Mouse (Mus musculus): ENCODE results near the gene 6430531B16Rik. TPM values are rescaled to one million over a fixed set of nuclear protein-coding genes. Genes with fewer than 3 reads are reported as not detected.
A peak's percentile ranks its signal among the peaks of the same experiment; 100 is the strongest.

Gene 6430531B16Rik
- polyA plus RNA-seq, 1 experiment from 2014 or later, result 0.29 TPM

- H3K27ac ChIP-seq (ENCODE audit: low read depth, low read length), result no peak overlapping the region
- peaks cover 19% of the 10 kb centered on the region for H3K27me3 ChIP-seq (ENCODE audit: control insufficient read depth, insufficient read depth, low read length)
- ATAC-seq (replicated peaks; ENCODE audit: insufficient number of reproducible peaks, low FRiP score, low TSS enrichment), result no peak
- no peaks in the 10 kb centered on the region for H3K4me1 ChIP-seq (ENCODE audit: control insufficient read depth, insufficient read depth, low read length)
- H3K4me2 ChIP-seq, result no peak overlapping the region
- H3K9me3 ChIP-seq (replicated peaks; ENCODE audit: control insufficient read depth, low read length), result no peaks in the 10 kb centered on the region
- H3K4me3 ChIP-seq (ENCODE audit: low read depth, low read length), result no peak overlapping the region
- H3K36me3 ChIP-seq (ENCODE audit: control insufficient read depth, insufficient read depth, low read length), result peaks cover 16% of the 10 kb centered on the region
- H3K9ac ChIP-seq (ENCODE audit: low read depth, low read length), result no peak overlapping the region
- WGBS (ENCODE audit: insufficient replicate concordance), result 70% methylated on average over 4 of the region's 4 CpGs
Observed at GRCm38 (mm10) chr7:139994202-139994601, 15.6 kb upstream of the 6430531B16Rik start.

GRCm38 (mm10) chr7:139993532-139993931 is 15.0 kb upstream of the 6430531B16Rik start:
- Histone ChIP-seq H3K4me1 (ENCODE audit: control insufficient read depth, insufficient read depth, low read length) (no peaks in the 10 kb centered on the region), H3K27ac (ENCODE audit: low read depth, low read length) (no peak overlapping the region), H3K36me3 (ENCODE audit: control insufficient read depth, insufficient read depth, low read length) (peaks cover 16% of the 10 kb centered on the region), H3K9ac (ENCODE audit: low read depth, low read length) (no peak overlapping the region), H3K9me3 (replicated peaks; ENCODE audit: control insufficient read depth, low read length) (no peaks in the 10 kb centered on the region), H3K27me3 (ENCODE audit: control insufficient read depth, insufficient read depth, low read length) (peaks cover 25% of the 10 kb centered on the region), H3K4me2 (no peak overlapping the region), H3K4me3 (ENCODE audit: low read depth, low read length) (no peak overlapping the region)
- no peak for ATAC-seq (replicated peaks; ENCODE audit: insufficient number of reproducible peaks, low FRiP score, low TSS enrichment)
- 87% methylated on average over 6 of the region's 6 CpGs for WGBS (ENCODE audit: insufficient replicate concordance)

- peaks cover 14% of the 10 kb centered on the region for H3K36me3 ChIP-seq (ENCODE audit: control insufficient read depth, insufficient read depth, low read length)
- no peak within 1 kb of the TSS for H3K4me2 ChIP-seq
- no peaks in the 10 kb centered on the region for H3K9me3 ChIP-seq (replicated peaks; ENCODE audit: control insufficient read depth, low read length)
- ATAC-seq (replicated peaks; ENCODE audit: insufficient number of reproducible peaks, low FRiP score, low TSS enrichment), result no peak; the same call in 1 of the 2 replicates
- H3K4me3 ChIP-seq (ENCODE audit: low read depth, low read length), result no peak within 1 kb of the TSS
- no peak within 1 kb of the TSS for H3K27ac ChIP-seq (ENCODE audit: low read depth, low read length)
- peaks cover 31% of the 10 kb centered on the region for H3K27me3 ChIP-seq (ENCODE audit: control insufficient read depth, insufficient read depth, low read length)
- no peak within 1 kb of the TSS for H3K9ac ChIP-seq (ENCODE audit: low read depth, low read length)
- H3K4me1 ChIP-seq (ENCODE audit: control insufficient read depth, insufficient read depth, low read length), result no peaks in the 10 kb centered on the region
- WGBS (ENCODE audit: insufficient replicate concordance), result 25% methylated on average over 7 of the region's 7 CpGs
Observed at GRCm38 (mm10) chr7:139992406-139992805, 13.9 kb upstream of the 6430531B16Rik start, which contains the start of gene Adam8. Gene Adam8, minus strand, starts transcription at chr7:139992562.

- no peak for ATAC-seq (replicated peaks; ENCODE audit: insufficient number of reproducible peaks, low FRiP score, low TSS enrichment)
- Histone ChIP-seq H3K9me3 (replicated peaks; ENCODE audit: control insufficient read depth, low read length) (no peaks in the 10 kb centered on the region), H3K9ac (ENCODE audit: low read depth, low read length) (no peak overlapping the region), H3K27ac (ENCODE audit: low read depth, low read length) (no peak overlapping the region), H3K27me3 (ENCODE audit: control insufficient read depth, insufficient read depth, low read length) (peaks cover 45% of the 10 kb centered on the region), H3K4me1 (ENCODE audit: control insufficient read depth, insufficient read depth, low read length) (no peaks in the 10 kb centered on the region), H3K4me3 (ENCODE audit: low read depth, low read length) (no peak overlapping the region), H3K36me3 (ENCODE audit: control insufficient read depth, insufficient read depth, low read length) (peaks cover 5% of the 10 kb centered on the region; the same call in 1 of the 2 replicates), H3K4me2 (no peak overlapping the region)
- WGBS (ENCODE audit: insufficient replicate concordance), result 71% methylated on average over 8 of the region's 8 CpGs
Observed at GRCm38 (mm10) chr7:139990864-139991394, 12.4 kb upstream of the 6430531B16Rik start.

- WGBS (ENCODE audit: insufficient replicate concordance), result 71% methylated on average over 9 of the region's 9 CpGs
- Histone ChIP-seq H3K27ac (ENCODE audit: low read depth, low read length) (no peak overlapping the region), H3K36me3 (ENCODE audit: control insufficient read depth, insufficient read depth, low read length) (no peaks in the 10 kb centered on the region), H3K4me3 (ENCODE audit: low read depth, low read length) (no peak overlapping the region), H3K9me3 (replicated peaks; ENCODE audit: control insufficient read depth, low read length) (no peaks in the 10 kb centered on the region), H3K4me1 (ENCODE audit: control insufficient read depth, insufficient read depth, low read length) (no peaks in the 10 kb centered on the region), H3K27me3 (ENCODE audit: control insufficient read depth, insufficient read depth, low read length) (peaks cover 68% of the 10 kb centered on the region), H3K9ac (ENCODE audit: low read depth, low read length) (no peak overlapping the region), H3K4me2 (no peak overlapping the region)
- no peak for ATAC-seq (replicated peaks; ENCODE audit: insufficient number of reproducible peaks, low FRiP score, low TSS enrichment)
Observed at GRCm38 (mm10) chr7:139988272-139988671, 9.7 kb upstream of the 6430531B16Rik start.

GRCm38 (mm10) chr7:139984505-139984904 is 6.0 kb upstream of the 6430531B16Rik start:
- ATAC-seq (replicated peaks; ENCODE audit: insufficient number of reproducible peaks, low FRiP score, low TSS enrichment), result no peak
- peaks cover 62% of the 10 kb centered on the region for H3K27me3 ChIP-seq (ENCODE audit: control insufficient read depth, insufficient read depth, low read length)
- 86% methylated on average over 11 of the region's 11 CpGs for WGBS (ENCODE audit: insufficient replicate concordance)
- no peak overlapping the region for H3K4me2 ChIP-seq
- no peaks in the 10 kb centered on the region for H3K36me3 ChIP-seq (ENCODE audit: control insufficient read depth, insufficient read depth, low read length)
- no peaks in the 10 kb centered on the region for H3K9me3 ChIP-seq (replicated peaks; ENCODE audit: control insufficient read depth, low read length)
- no peak overlapping the region for H3K27ac ChIP-seq (ENCODE audit: low read depth, low read length)
- no peaks in the 10 kb centered on the region for H3K4me1 ChIP-seq (ENCODE audit: control insufficient read depth, insufficient read depth, low read length)
- H3K9ac ChIP-seq (ENCODE audit: low read depth, low read length), result no peak overlapping the region
- no peak overlapping the region for H3K4me3 ChIP-seq (ENCODE audit: low read depth, low read length)

- Histone ChIP-seq H3K27ac (ENCODE audit: low read depth, low read length) (no peak overlapping the region), H3K36me3 (ENCODE audit: control insufficient read depth, insufficient read depth, low read length) (no peaks in the 10 kb centered on the region), H3K9me3 (replicated peaks; ENCODE audit: control insufficient read depth, low read length) (no peaks in the 10 kb centered on the region), H3K27me3 (ENCODE audit: control insufficient read depth, insufficient read depth, low read length) (peaks cover 65% of the 10 kb centered on the region), H3K9ac (ENCODE audit: low read depth, low read length) (no peak overlapping the region), H3K4me3 (ENCODE audit: low read depth, low read length) (no peak overlapping the region), H3K4me1 (ENCODE audit: control insufficient read depth, insufficient read depth, low read length) (peaks cover 6% of the 10 kb centered on the region), H3K4me2 (no peak overlapping the region)
- ATAC-seq (replicated peaks; ENCODE audit: insufficient number of reproducible peaks, low FRiP score, low TSS enrichment), result no peak
- WGBS (ENCODE audit: insufficient replicate concordance), result 74% methylated on average over 11 of the region's 11 CpGs
Observed at GRCm38 (mm10) chr7:139982058-139982457, 3.5 kb upstream of the 6430531B16Rik start.

- H3K9ac ChIP-seq (ENCODE audit: low read depth, low read length), result no peak overlapping the region
- peaks cover 64% of the 10 kb centered on the region for H3K27me3 ChIP-seq (ENCODE audit: control insufficient read depth, insufficient read depth, low read length)
- no peak overlapping the region for H3K4me2 ChIP-seq
- no peak for ATAC-seq (replicated peaks; ENCODE audit: insufficient number of reproducible peaks, low FRiP score, low TSS enrichment)
- H3K4me3 ChIP-seq (ENCODE audit: low read depth, low read length), result no peak overlapping the region
- H3K27ac ChIP-seq (ENCODE audit: low read depth, low read length), result no peak overlapping the region
- H3K36me3 ChIP-seq (ENCODE audit: control insufficient read depth, insufficient read depth, low read length), result no peaks in the 10 kb centered on the region
- peaks cover 6% of the 10 kb centered on the region for H3K4me1 ChIP-seq (ENCODE audit: control insufficient read depth, insufficient read depth, low read length)
- 39% methylated on average over 3 of the region's 3 CpGs for WGBS (ENCODE audit: insufficient replicate concordance)
- no peaks in the 10 kb centered on the region for H3K9me3 ChIP-seq (replicated peaks; ENCODE audit: control insufficient read depth, low read length)
Observed at GRCm38 (mm10) chr7:139980778-139981177, 2.2 kb upstream of the 6430531B16Rik start.

- 42% methylated on average over 13 of the region's 13 CpGs for WGBS (ENCODE audit: insufficient replicate concordance)
- peak overlapping the region; percentile 95 for H3K4me2 ChIP-seq
- no peak overlapping the region for H3K9ac ChIP-seq (ENCODE audit: low read depth, low read length)
- H3K9me3 ChIP-seq (replicated peaks; ENCODE audit: control insufficient read depth, low read length), result no peaks in the 10 kb centered on the region
- no peak overlapping the region for H3K27ac ChIP-seq (ENCODE audit: low read depth, low read length)
- H3K4me1 ChIP-seq (ENCODE audit: control insufficient read depth, insufficient read depth, low read length), result peaks cover 6% of the 10 kb centered on the region
- ATAC-seq (replicated peaks; ENCODE audit: insufficient number of reproducible peaks, low FRiP score, low TSS enrichment), result no peak
- H3K4me3 ChIP-seq (ENCODE audit: low read depth, low read length), result peak overlapping the region; percentile 57
- H3K27me3 ChIP-seq (ENCODE audit: control insufficient read depth, insufficient read depth, low read length), result peaks cover 49% of the 10 kb centered on the region
- H3K36me3 ChIP-seq (ENCODE audit: control insufficient read depth, insufficient read depth, low read length), result no peaks in the 10 kb centered on the region
Observed at GRCm38 (mm10) chr7:139979011-139979719, 610 bp upstream of the 6430531B16Rik start.

All from heart, embryonic 11.5 days (tissue).